Mouse (Mus musculus) kidney, embryonic 14.5 days (tissue): ENCODE results near the gene Nup85. TPM values are rescaled to one million over a fixed set of nuclear protein-coding genes. Genes with fewer than 3 reads are reported as not detected.
A peak's percentile ranks its signal among the peaks of the same experiment; 100 is the strongest.
"Not testable (repeated sequence)": the region's sequence is repeated elsewhere in the genome, so short reads cannot be mapped to it uniquely, and the experiment has no call there.

Experiments used
- ATAC-seq: fragments of 200-750 bp; cut with Nextera tagmentation; 2 replicates; pipeline ENCODE4 v1.8.0; 2017; ENCODE audit warnings: moderate number of reproducible peaks, mild to moderate bottlenecking, moderate TSS enrichment, moderate library complexity; ENCODE audit not compliant: low FRiP score, low TSS enrichment
- H3K27ac ChIP-seq: fragments of 300-500 bp; sonication (generic); 2 replicates; pipeline ENCODE4 v1.5.1; 2014; ENCODE audit warnings: low read depth, mild to moderate bottlenecking, low read length, moderate library complexity, mixed read lengths
- H3K27me3 ChIP-seq: fragments of 300-500 bp; sonication (generic); 2 replicates; pipeline ENCODE4 v1.6.1; 2014; ENCODE audit warnings: mild to moderate bottlenecking, low read length; ENCODE audit not compliant: control insufficient read depth, insufficient read depth
- H3K36me3 ChIP-seq: fragments of 300-500 bp; sonication (generic); 2 replicates; pipeline ENCODE4 v1.6.1; 2014; ENCODE audit warnings: low read length, mixed read lengths; ENCODE audit not compliant: control insufficient read depth, insufficient read depth
- H3K4me1 ChIP-seq: fragments of 300-500 bp; sonication (generic); 2 replicates; pipeline ENCODE4 v1.6.1; 2014; ENCODE audit warnings: low read length, mixed read lengths; ENCODE audit not compliant: control insufficient read depth, insufficient read depth
- H3K4me2 ChIP-seq: fragments of 300-500 bp; sonication (generic); replicated peaks from 2 replicates; pipeline ENCODE4 v1.6.1; 2014; ENCODE audit warnings: low read depth, mild to moderate bottlenecking, low read length
- H3K4me3 ChIP-seq: fragments of 300-500 bp; sonication (generic); 2 replicates; pipeline ENCODE4 v1.5.1; 2014; ENCODE audit warnings: mild to moderate bottlenecking, low read length
- H3K9ac ChIP-seq: fragments of 300-500 bp; sonication (generic); 2 replicates; pipeline ENCODE4 v1.6.1; 2014; ENCODE audit warnings: low read depth, mild to moderate bottlenecking, low read length, moderate library complexity
- H3K9me3 ChIP-seq: fragments of 300-500 bp; sonication (generic); 2 replicates; pipeline ENCODE4 v1.6.1; 2016; ENCODE audit warnings: low read length; ENCODE audit not compliant: control insufficient read depth
- WGBS: fragments of 180-500 bp; shearing (Covaris S2); extraction: QIAGEN DNeasy Blood & Tissue Kit; methylation state at CpG from one replicate; pipeline ENCODE4 v1.1.7; 2014; 5-methylcytosine and 5-hydroxymethylcytosine counted together
- polyA plus RNA-seq: library from polyadenylated mRNA; unstranded; fragments of >200 nt; fragmentation: Nextera tagmentation; extraction: Ambion mirVana; gene quantifications from 2 replicates; pipeline ENCODE4 v1.2.1, GENCODE M21; 2014

The Nup85 gene
- polyA plus RNA-seq, 1 experiment from 2014 or later = 197 TPM

DNA sequence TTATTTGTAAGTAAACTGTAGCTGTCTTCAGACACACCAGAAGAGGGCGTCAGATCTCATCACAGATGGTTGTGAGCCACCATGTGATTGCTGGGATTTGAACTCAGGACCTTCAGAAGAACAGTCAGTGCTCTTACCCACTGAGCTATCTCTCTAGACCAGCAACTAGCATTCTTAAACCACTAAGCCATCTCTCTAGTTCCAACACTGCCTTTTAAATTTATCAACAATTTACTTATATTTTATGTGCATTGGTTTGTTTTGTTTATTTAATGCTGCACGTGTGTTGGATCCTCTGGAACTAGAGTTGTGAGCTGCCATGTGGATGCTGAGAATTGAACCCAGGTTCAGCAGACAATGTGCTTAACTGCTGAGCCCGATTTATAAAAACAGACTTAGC lies 37.8 kb upstream of the Nup85 start:
- not testable (repeated sequence) for H3K4me1 ChIP-seq, H3K4me3 ChIP-seq, H3K27ac ChIP-seq, H3K27me3 ChIP-seq, H3K4me2 ChIP-seq, H3K9ac ChIP-seq, H3K9me3 ChIP-seq, ATAC-seq
- H3K36me3 ChIP-seq = peaks cover 79% of the 10 kb centered on the region
- WGBS = 81% methylated on average over 3 of the region's 3 CpGs

DNA sequence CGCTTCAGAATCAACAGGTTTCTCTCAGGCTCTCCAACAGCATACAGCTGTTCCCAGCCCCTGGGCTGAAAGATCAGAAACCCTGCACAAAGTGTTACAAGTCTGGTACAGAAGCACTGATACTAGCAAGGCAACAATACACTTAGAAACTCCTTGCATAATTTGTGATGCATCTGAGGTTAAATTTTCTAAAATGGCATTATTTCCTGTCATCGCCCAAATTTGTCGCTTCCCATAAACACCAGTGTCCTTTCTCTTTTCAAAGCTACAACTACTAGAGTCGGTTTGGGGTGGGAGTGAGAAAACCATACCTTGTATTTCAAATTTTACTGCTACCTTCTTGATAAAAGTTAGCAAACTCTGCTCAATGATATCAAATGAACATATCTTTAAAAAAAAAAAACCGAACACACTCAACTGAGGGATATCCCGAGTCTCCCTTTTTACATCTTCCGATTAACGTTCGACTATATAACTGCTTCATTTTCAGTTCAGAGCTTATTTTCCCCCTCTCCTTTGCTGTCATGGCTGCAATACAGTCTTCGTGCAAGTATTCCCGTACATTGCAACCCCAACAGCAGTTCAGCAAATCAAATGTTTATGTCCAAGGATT lies 29.4 kb upstream of the Nup85 start:
- Histone ChIP-seq H3K27ac (peak overlapping the region; percentile 99), H3K4me3 (peak overlapping the region; percentile 67), H3K4me1 (peaks cover 13% of the 10 kb centered on the region; the same call in 1 of the 2 replicates), H3K9ac (peak overlapping the region; percentile 97), H3K4me2 (peak overlapping the region; percentile 66), H3K9me3 (no peaks in the 10 kb centered on the region), H3K36me3 (peaks cover 42% of the 10 kb centered on the region), H3K27me3 (no peaks in the 10 kb centered on the region)
- ATAC-seq = no peak
- 4% methylated on average over 11 of the region's 11 CpGs for WGBS

- Histone ChIP-seq H3K9me3 (no peaks in the 10 kb centered on the region), H3K4me2 (peak overlapping the region; percentile 66), H3K4me1 (peaks cover 13% of the 10 kb centered on the region; the same call in 1 of the 2 replicates), H3K9ac (peak overlapping the region; percentile 97), H3K36me3 (peaks cover 35% of the 10 kb centered on the region), H3K4me3 (peak overlapping the region; percentile 67), H3K27ac (peak overlapping the region; percentile 99), H3K27me3 (no peaks in the 10 kb centered on the region)
- under 1% methylated on average over 41 of the region's 84 CpGs for WGBS
- ATAC-seq = peak; percentile 83
Observed at GRCm38 (mm10) chr11:115535401-115536037, 28.7 kb upstream of the Nup85 start.

GRCm38 (mm10) chr11:115536038-115536681 lies 28.1 kb upstream of the Nup85 start, which contains the start of gene Sumo2:
TSS of gene Sumo2 (minus strand) at chr11:115536276.
- Histone ChIP-seq H3K27ac (peak within 1 kb of the TSS; percentile 99), H3K4me1 (peaks cover 13% of the 10 kb centered on the region; the same call in 1 of the 2 replicates), H3K9ac (peak within 1 kb of the TSS; percentile 97), H3K4me3 (peak within 1 kb of the TSS; percentile 67), H3K4me2 (peak within 1 kb of the TSS; percentile 66), H3K36me3 (peaks cover 33% of the 10 kb centered on the region), H3K27me3 (no peaks in the 10 kb centered on the region), H3K9me3 (no peaks in the 10 kb centered on the region)
- under 1% methylated on average over 63 of the region's 70 CpGs for WGBS
- peak; percentile 87 for ATAC-seq

GRCm38 (mm10) chr11:115536856-115537568 lies 27.2 kb upstream of the Nup85 start:
- ATAC-seq = no peak
- Histone ChIP-seq H3K4me3 (peak overlapping the region; percentile 67), H3K9ac (no peak overlapping the region), H3K4me1 (peaks cover 13% of the 10 kb centered on the region; the same call in 1 of the 2 replicates), H3K9me3 (no peaks in the 10 kb centered on the region), H3K27me3 (no peaks in the 10 kb centered on the region), H3K4me2 (peak overlapping the region; percentile 45), H3K36me3 (peaks cover 24% of the 10 kb centered on the region), H3K27ac (peak overlapping the region; percentile 99)
- WGBS = 84% methylated on average over 10 of the region's 10 CpGs

DNA sequence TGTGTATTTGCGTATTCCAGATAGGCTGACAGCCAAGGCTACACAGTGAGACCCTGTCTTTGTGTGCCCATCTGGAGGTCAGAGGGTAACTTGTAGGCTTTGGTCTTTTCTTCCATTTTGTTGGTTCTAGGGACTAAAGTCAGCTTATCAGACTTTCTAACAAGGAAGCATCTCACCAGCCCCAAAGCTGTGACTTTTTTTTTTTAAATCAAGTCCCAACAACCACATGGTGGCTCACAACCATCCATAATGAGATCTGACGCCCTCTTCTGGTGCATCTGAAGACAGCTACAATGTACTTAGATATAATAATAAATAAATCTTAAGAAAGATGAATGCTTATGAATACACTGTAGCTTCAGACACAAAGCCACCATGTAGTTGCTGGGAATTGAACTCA lies 26.2 kb upstream of the Nup85 start:
- no peak overlapping the region for H3K4me2 ChIP-seq
- 65% methylated on average over 2 of the region's 2 CpGs for WGBS
- H3K27me3 ChIP-seq = no peaks in the 10 kb centered on the region
- H3K9me3 ChIP-seq = no peaks in the 10 kb centered on the region
- peaks cover 14% of the 10 kb centered on the region for H3K36me3 ChIP-seq
- peaks cover 11% of the 10 kb centered on the region; the same call in 1 of the 2 replicates for H3K4me1 ChIP-seq
- no peak for ATAC-seq
- H3K4me3 ChIP-seq = no peak overlapping the region
- H3K27ac ChIP-seq = no peak overlapping the region
- H3K9ac ChIP-seq = no peak overlapping the region

DNA sequence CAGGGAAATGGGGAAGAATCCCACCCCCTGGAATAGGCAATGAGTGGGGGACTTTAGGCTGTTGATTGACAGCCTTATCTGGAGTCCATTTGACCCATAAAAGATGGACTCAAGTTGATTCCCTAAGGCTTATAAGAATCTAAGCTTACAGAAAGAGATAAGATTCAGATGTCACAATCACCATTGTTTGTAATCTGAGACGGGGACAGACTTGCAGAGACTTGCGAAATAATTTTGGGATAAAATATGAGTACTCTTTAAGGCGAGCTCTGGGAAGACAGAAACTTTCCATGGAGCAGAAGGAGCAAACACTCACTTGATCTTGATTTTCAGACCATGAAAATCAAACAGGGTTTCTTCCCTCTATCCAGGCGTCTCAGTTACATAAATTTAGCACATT lies 20.7 kb upstream of the Nup85 start:
- Histone ChIP-seq H3K9ac (no peak overlapping the region), H3K27me3 (no peaks in the 10 kb centered on the region), H3K4me1 (no peaks in the 10 kb centered on the region), H3K27ac (no peak overlapping the region), H3K36me3 (no peaks in the 10 kb centered on the region), H3K9me3 (no peaks in the 10 kb centered on the region), H3K4me3 (no peak overlapping the region), H3K4me2 (no peak overlapping the region)
- no peak for ATAC-seq
- WGBS = 64% methylated on average over 4 of the region's 4 CpGs

- no peaks in the 10 kb centered on the region; the same call in 1 of the 2 replicates for H3K9me3 ChIP-seq
- H3K27me3 ChIP-seq = no peaks in the 10 kb centered on the region
- no peaks in the 10 kb centered on the region for H3K36me3 ChIP-seq
- H3K4me1 ChIP-seq = no peaks in the 10 kb centered on the region
- no peak for ATAC-seq
- WGBS = 53% methylated on average over 4 of the region's 4 CpGs
- H3K9ac ChIP-seq = no peak overlapping the region
- H3K4me3 ChIP-seq = no peak overlapping the region
- H3K27ac ChIP-seq = no peak overlapping the region
- H3K4me2 ChIP-seq = no peak overlapping the region
Observed at GRCm38 (mm10) chr11:115552783-115553182, 11.5 kb upstream of the Nup85 start.
